Comparison of ENCODE assay signal across 9 mouse cellular contexts in the genomic region with DNA sequence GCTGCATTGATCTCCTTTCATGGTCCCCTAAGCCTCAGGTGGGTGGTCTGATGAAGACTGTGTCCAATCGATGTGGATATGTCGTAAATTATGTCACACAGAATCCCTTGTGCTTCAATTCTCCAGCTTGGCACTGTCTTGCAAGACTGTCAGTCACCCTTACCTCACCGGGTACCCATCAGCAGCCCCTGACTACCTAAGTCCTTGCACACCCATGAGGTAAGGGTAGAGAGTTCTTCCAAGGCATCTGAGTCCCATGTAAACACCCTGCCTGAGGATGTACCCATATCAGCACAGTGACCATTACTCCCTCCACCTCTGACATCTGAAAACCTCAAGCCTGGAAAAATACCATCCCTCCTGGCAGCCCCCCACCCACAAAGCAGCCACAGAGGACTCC. TPM values are rescaled to one million over a fixed set of nuclear protein-coding genes. Genes with fewer than 3 reads are reported as not detected.
DNase-seq lines count a peak whose midpoint lies in the region; ATAC-seq and TF ChIP-seq lines count a peak whose summit lies in the region.
"Had no signal": no experiment of that assay in that cellular context is flagged by ENCODE, and none has a peak within 500 bp of the region (broad histone marks: within the 10 kb centered on the region; RNA-seq: fewer than 3 reads in every experiment).

No protein-coding gene starts in this region.

- H3K27ac ChIP-seq in lung, embryonic 14.5 days (ENCODE audit: low read depth), result no peak overlapping the region
- no peak overlapping the region for H3K27ac ChIP-seq in forebrain, embryonic 13.5 days
- H3K27ac ChIP-seq in limb, embryonic 11.5 days (replicated peaks; ENCODE audit: low read depth, low read length), result no peak overlapping the region
- peak overlapping the region; percentile 87 for H3K27ac ChIP-seq in neural tube, embryonic 15.5 days (replicated peaks)

- ATAC-seq in lung, embryonic 14.5 days (ENCODE audit: insufficient read depth), result no peak
- ATAC-seq in forebrain, embryonic 13.5 days, result no peak
- ATAC-seq in limb, embryonic 11.5 days (ENCODE audit: insufficient number of reproducible peaks, low FRiP score, low TSS enrichment, low read depth), result no peak
- no peak for ATAC-seq in neural tube, embryonic 15.5 days (ENCODE audit: low FRiP score)

- peak overlapping the region; percentile 100 for H3K4me2 ChIP-seq in lung, embryonic 14.5 days
- H3K4me2 ChIP-seq in forebrain, embryonic 13.5 days, result peak overlapping the region; percentile 100
- H3K4me2 ChIP-seq in limb, embryonic 11.5 days (ENCODE audit: low read depth, severe bottlenecking), result peak overlapping the region; percentile 99
- peak overlapping the region; percentile 95 for H3K4me2 ChIP-seq in neural tube, embryonic 15.5 days

- WGBS in lung, embryonic 14.5 days, result 66% methylated on average over 3 of the region's 3 CpGs
- 61% methylated on average over 3 of the region's 3 CpGs for WGBS in forebrain, embryonic 13.5 days
- WGBS in limb, embryonic 11.5 days, result 68% methylated on average over 3 of the region's 3 CpGs
- 35% methylated on average over 3 of the region's 3 CpGs for WGBS in neural tube, embryonic 15.5 days

- peak overlapping the region; percentile 59 for H3K4me3 ChIP-seq in lung, embryonic 14.5 days (ENCODE audit: low read depth, low read length)
- H3K4me3 ChIP-seq in forebrain, embryonic 13.5 days, result peak overlapping the region; percentile 73
- H3K4me3 ChIP-seq in limb, embryonic 11.5 days (ENCODE audit: low read depth, low read length), result peak overlapping the region; percentile 44
- H3K4me3 ChIP-seq in neural tube, embryonic 15.5 days (replicated peaks), result peak overlapping the region; percentile 81

- H3K27me3 ChIP-seq in lung, embryonic 14.5 days (ENCODE audit: insufficient read depth, low read length), result peaks cover 14% of the 10 kb centered on the region; the same call in 1 of the 2 replicates
- no peaks in the 10 kb centered on the region for H3K27me3 ChIP-seq in forebrain, embryonic 13.5 days
- peaks cover 11% of the 10 kb centered on the region; the same call in 1 of the 2 replicates for H3K27me3 ChIP-seq in limb, embryonic 11.5 days (ENCODE audit: control insufficient read depth, insufficient read depth, low read length)
- no peaks in the 10 kb centered on the region for H3K27me3 ChIP-seq in neural tube, embryonic 15.5 days (replicated peaks)

- no peaks in the 10 kb centered on the region for H3K36me3 ChIP-seq in lung, embryonic 14.5 days (ENCODE audit: insufficient read depth)
- H3K36me3 ChIP-seq in forebrain, embryonic 13.5 days (ENCODE audit: poor library complexity, severe bottlenecking), result peaks cover 16% of the 10 kb centered on the region
- no peaks in the 10 kb centered on the region for H3K36me3 ChIP-seq in limb, embryonic 11.5 days (ENCODE audit: control insufficient read depth, insufficient read depth, low read length)
- peaks cover 18% of the 10 kb centered on the region for H3K36me3 ChIP-seq in neural tube, embryonic 15.5 days

- peak overlapping the region; percentile 66; the same call in 1 of the 2 replicates for H3K9ac ChIP-seq in lung, embryonic 14.5 days
- peak overlapping the region; percentile 87 for H3K9ac ChIP-seq in forebrain, embryonic 13.5 days
- no peak overlapping the region; the same call in 1 of the 2 replicates for H3K9ac ChIP-seq in limb, embryonic 11.5 days (ENCODE audit: low read length)
- H3K9ac ChIP-seq in neural tube, embryonic 15.5 days (replicated peaks), result peak overlapping the region; percentile 88

- no peaks in the 10 kb centered on the region for H3K9me3 ChIP-seq in lung, embryonic 14.5 days (ENCODE audit: low read depth, low read length)
- no peaks in the 10 kb centered on the region for H3K9me3 ChIP-seq in forebrain, embryonic 13.5 days (replicated peaks)
- no peaks in the 10 kb centered on the region for H3K9me3 ChIP-seq in limb, embryonic 11.5 days (ENCODE audit: control insufficient read depth, low read length)
- no peaks in the 10 kb centered on the region for H3K9me3 ChIP-seq in neural tube, embryonic 15.5 days (replicated peaks)

- DNase-seq in lung, embryonic 14.5 days, result no peak
- DNase-seq in lung, postnatal 14 days, result no peak
- DNase-seq in limb, embryonic 11.5 days (ENCODE audit: low spot score), result no peak
- no peak for DNase-seq in urinary bladder, adult 2 months (ENCODE audit: low spot score)
- DNase-seq in right cerebral cortex, adult 18-20 months, result no peak
- no peak for DNase-seq in frontal cortex, postnatal 10 days (ENCODE audit: low spot score in 2 of 2)
- DNase-seq: spleen, adult 18-20 months had no signal

- no peak for TF ChIP-seq CTCF in lung, embryonic 14.5 days (IDR thresholded peaks at IDR 0.05; ENCODE audit: low read depth)

- H3K4me1 ChIP-seq in lung, embryonic 14.5 days (ENCODE audit: insufficient read depth), result peaks cover 32% of the 10 kb centered on the region
- H3K4me1 ChIP-seq in forebrain, embryonic 13.5 days, result peaks cover 38% of the 10 kb centered on the region
- H3K4me1 ChIP-seq in limb, embryonic 11.5 days (ENCODE audit: control insufficient read depth, insufficient read depth, low read length), result peaks cover 21% of the 10 kb centered on the region
- peaks cover 43% of the 10 kb centered on the region for H3K4me1 ChIP-seq in neural tube, embryonic 15.5 days

RNA-seq across cellular contexts. Expression of gene Atp1b2, which starts 1.4 kb away (rescaled TPM):
- polyA plus RNA-seq in lung, embryonic 14.5 days (2014; fragmentation: Nextera tagmentation; extraction: Ambion mirVana), result 6.9 and 9.8 TPM in 2 replicates
- polyA plus RNA-seq in forebrain, embryonic 13.5 days (2015; fragmentation: Nextera tagmentation; extraction: Ambion mirVana), result 12.7 and 14.0 TPM in 2 replicates
- 4.5 and 4.9 TPM in 2 replicates for polyA plus RNA-seq in limb, embryonic 11.5 days (2014; fragmentation: Nextera tagmentation; extraction: Ambion mirVana)
- 76.7 and 77.0 TPM in 2 replicates for polyA plus RNA-seq in neural tube, embryonic 15.5 days (2015; fragmentation: Nextera tagmentation; extraction: Ambion mirVana)
- polyA plus RNA-seq in urinary bladder, adult 2 months (2012; rRNA removed), result 23.5 and 46.2 TPM in 2 replicates

RNA-seq across cellular contexts. Expression of gene Shbg, which starts 13.4 kb away (rescaled TPM):
- not detected in 2 replicates for polyA plus RNA-seq in lung, embryonic 14.5 days (2014; fragmentation: Nextera tagmentation; extraction: Ambion mirVana)
- polyA plus RNA-seq in forebrain, embryonic 13.5 days (2015; fragmentation: Nextera tagmentation; extraction: Ambion mirVana), result not detected in 2 replicates
- polyA plus RNA-seq in limb, embryonic 11.5 days (2014; fragmentation: Nextera tagmentation; extraction: Ambion mirVana), result not detected in 2 replicates
- not detected in 2 replicates for polyA plus RNA-seq in neural tube, embryonic 15.5 days (2015; fragmentation: Nextera tagmentation; extraction: Ambion mirVana)
- polyA plus RNA-seq in urinary bladder, adult 2 months (2012; rRNA removed), result not detected in 2 replicates

RNA-seq across cellular contexts. Expression of gene Sat2, which starts 17.5 kb away (rescaled TPM):
- polyA plus RNA-seq in lung, embryonic 14.5 days (2014; fragmentation: Nextera tagmentation; extraction: Ambion mirVana), result 18.0 and 18.3 TPM in 2 replicates
- polyA plus RNA-seq in forebrain, embryonic 13.5 days (2015; fragmentation: Nextera tagmentation; extraction: Ambion mirVana), result 20.6 and 22.7 TPM in 2 replicates
- polyA plus RNA-seq in limb, embryonic 11.5 days (2014; fragmentation: Nextera tagmentation; extraction: Ambion mirVana), result 14.7 and 16.2 TPM in 2 replicates
- polyA plus RNA-seq in neural tube, embryonic 15.5 days (2015; fragmentation: Nextera tagmentation; extraction: Ambion mirVana), result 22.0 and 24.7 TPM in 2 replicates
- 18.4 and 19.5 TPM in 2 replicates for polyA plus RNA-seq in urinary bladder, adult 2 months (2012; rRNA removed)

RNA-seq across cellular contexts. Expression of gene Trp53, which starts 24.2 kb away (rescaled TPM):
- 178 and 202 TPM in 2 replicates for polyA plus RNA-seq in lung, embryonic 14.5 days (2014; fragmentation: Nextera tagmentation; extraction: Ambion mirVana)
- 119 and 129 TPM in 2 replicates for polyA plus RNA-seq in forebrain, embryonic 13.5 days (2015; fragmentation: Nextera tagmentation; extraction: Ambion mirVana)
- 250 and 254 TPM in 2 replicates for polyA plus RNA-seq in limb, embryonic 11.5 days (2014; fragmentation: Nextera tagmentation; extraction: Ambion mirVana)
- 51.8 and 85.1 TPM in 2 replicates for polyA plus RNA-seq in neural tube, embryonic 15.5 days (2015; fragmentation: Nextera tagmentation; extraction: Ambion mirVana)
- 77.8 and 85.8 TPM in 2 replicates for polyA plus RNA-seq in urinary bladder, adult 2 months (2012; rRNA removed)

RNA-seq across cellular contexts. Expression of gene Wrap53, which starts 24.3 kb away (rescaled TPM):
- 27.1 and 33.6 TPM in 2 replicates for polyA plus RNA-seq in lung, embryonic 14.5 days (2014; fragmentation: Nextera tagmentation; extraction: Ambion mirVana)
- 32.0 and 35.1 TPM in 2 replicates for polyA plus RNA-seq in forebrain, embryonic 13.5 days (2015; fragmentation: Nextera tagmentation; extraction: Ambion mirVana)
- polyA plus RNA-seq in limb, embryonic 11.5 days (2014; fragmentation: Nextera tagmentation; extraction: Ambion mirVana), result 45.7 and 46.9 TPM in 2 replicates
- 18.1 and 18.8 TPM in 2 replicates for polyA plus RNA-seq in neural tube, embryonic 15.5 days (2015; fragmentation: Nextera tagmentation; extraction: Ambion mirVana)
- 7.2 and 7.3 TPM in 2 replicates for polyA plus RNA-seq in urinary bladder, adult 2 months (2012; rRNA removed)
